ENCODE assay signal across 8 mouse cellular contexts in genomic region chr2:60283751-60284466, GRCm38 (mm10). TPM values are rescaled to one million over a fixed set of nuclear protein-coding genes. Genes with fewer than 3 reads are reported as not detected.
A peak's percentile ranks its signal among the peaks of the same experiment; 100 is the strongest.
DNase-seq lines count a peak whose midpoint lies in the region; ATAC-seq lines count a peak whose summit lies in the region.

No protein-coding gene starts in this region.

- peak; percentile 82 for ATAC-seq in intestine, embryonic 15.5 days
- peak; percentile 64 for ATAC-seq in megakaryocyte, adult 5-6 weeks (ENCODE audit: poor library complexity, severe bottlenecking)

- intact Hi-C loops in left cerebral cortex, postnatal 10 days (cut with DNase I) = no loop called here

- H3K27ac ChIP-seq in intestine, embryonic 15.5 days = peak overlapping the region; percentile 29; the same call in 1 of the 2 replicates

- peak overlapping the region; percentile 59 for H3K9ac ChIP-seq in intestine, embryonic 15.5 days

- H3K9me3 ChIP-seq in intestine, embryonic 15.5 days = no peaks in the 10 kb centered on the region

- under 1% methylated on average over 42 of the region's 42 CpGs for WGBS in intestine, embryonic 15.5 days

- peak overlapping the region; percentile 54 for H3K4me3 ChIP-seq in intestine, embryonic 15.5 days (replicated peaks)

- no peaks in the 10 kb centered on the region for H3K36me3 ChIP-seq in intestine, embryonic 15.5 days

- peaks cover 12% of the 10 kb centered on the region for H3K4me1 ChIP-seq in intestine, embryonic 15.5 days (replicated peaks)

- peak; percentile 73 to 74 for DNase-seq in adrenal gland, adult 18-20 months (ENCODE audit: low spot score in 2 of 2)
- peak; percentile 77 for DNase-seq in embryo, embryonic 11 days
- DNase-seq in gastrocnemius, postnatal 4 days (ENCODE audit: low spot score in 2 of 2) = peak; percentile 25 to 69
- peak; percentile 31 to 85 for DNase-seq in left cerebral cortex, postnatal 10 days (ENCODE audit: extremely low spot score in 1 of 2, low spot score in 2 of 2)
- DNase-seq in right cerebral cortex, adult 18-20 months = peak; percentile 88
- peak; percentile 40 for DNase-seq in urinary bladder, adult 2 months (ENCODE audit: low spot score)

- no peaks in the 10 kb centered on the region for H3K27me3 ChIP-seq in intestine, embryonic 15.5 days (replicated peaks)

- H3K4me2 ChIP-seq in intestine, embryonic 15.5 days (replicated peaks) = peak overlapping the region; percentile 97

RNA-seq across cellular contexts. Expression of gene Cd302, which starts 0.4 kb away (rescaled TPM):
- 10 to 100 TPM; 34.5 to 47.8 TPM for total RNA-seq in adrenal gland, adult 18-20 months (2021)
- 10 to 100 TPM; 17.8 to 18.8 TPM for total RNA-seq in gastrocnemius, postnatal 4 days (2021)
- polyA plus RNA-seq in intestine, embryonic 15.5 days (2015; fragmentation: Nextera tagmentation; extraction: Ambion mirVana) = 36.3 and 38.5 TPM in 2 replicates
- 10 to 100 TPM; 11.5 to 13.4 TPM for total RNA-seq in left cerebral cortex, postnatal 10 days (2021)
- 66.5 and 80.8 TPM in 2 replicates for total RNA-seq in megakaryocyte, adult 5-6 weeks (2015)
- total RNA-seq in megakaryocyte, adult 5-6 weeks (2017) = 29.1 and 36.1 TPM in 2 replicates
- polyA plus RNA-seq in urinary bladder, adult 2 months (2012; rRNA removed) = 69.2 and 71.6 TPM in 2 replicates

Comparison
In these comparisons a context has a peak if more than half of its experiments do, and no peak if none do; other contexts are left out.
1. Peak in every context shown above with its lines: DNase-seq, ATAC-seq, H3K4me3 ChIP-seq and H3K27ac ChIP-seq.